Mouse (Mus musculus) CH12F3 (cell line): ENCODE data around the gene Lgals2.
"Not testable (repeated sequence)": the region's sequence is repeated elsewhere in the genome, so short reads cannot be mapped to it uniquely, and the experiment has no call there.

Experiments used
- in situ Hi-C: fragments of 300-500 bp; cut with MboI; formaldehyde crosslinking; loops from 2 replicates; pipeline ENCODE4 v1.14.3; 2020; ENCODE audit warnings: low sequenced_read_pairs

Lgals2 gene

DNA sequence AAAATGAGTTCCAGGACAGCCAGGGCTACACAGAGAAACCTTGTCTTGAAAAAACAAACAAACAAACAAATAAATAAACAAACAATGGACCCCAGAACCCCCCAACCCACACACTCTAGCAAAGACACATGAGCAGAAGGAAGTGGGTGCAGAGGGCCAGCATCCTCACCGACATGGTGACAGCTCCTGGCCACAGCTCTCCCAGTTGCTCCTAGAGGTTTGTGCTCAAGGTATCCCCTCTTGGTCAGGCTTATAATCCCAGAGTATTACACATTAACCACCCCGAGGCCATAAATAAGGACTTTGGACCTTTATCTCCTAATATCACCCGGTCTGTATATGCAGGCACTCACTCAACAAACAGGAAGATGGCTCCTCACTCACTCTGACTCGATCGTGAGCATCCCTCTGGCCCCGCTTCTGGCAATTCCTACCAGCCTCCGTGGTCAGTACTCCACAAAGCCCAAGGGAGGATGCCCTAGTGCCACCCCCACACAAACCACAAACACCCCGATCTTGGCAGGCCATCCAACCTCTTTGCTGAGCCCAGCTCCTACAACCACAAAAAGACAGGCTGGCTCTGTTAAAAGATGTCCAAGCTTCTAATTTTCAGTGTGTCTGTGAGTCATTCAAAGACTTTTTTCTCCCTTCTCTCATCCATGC, at the start of gene Lgals2:
Lgals2 (minus strand) TSS at position 227 of the 663 bp plus-strand sequence.
- in situ Hi-C loops, result loop anchor here (10.0 kb wide), 1 partner anchor 231 kb away; no protein-coding TSS in a partner anchor

DNA sequence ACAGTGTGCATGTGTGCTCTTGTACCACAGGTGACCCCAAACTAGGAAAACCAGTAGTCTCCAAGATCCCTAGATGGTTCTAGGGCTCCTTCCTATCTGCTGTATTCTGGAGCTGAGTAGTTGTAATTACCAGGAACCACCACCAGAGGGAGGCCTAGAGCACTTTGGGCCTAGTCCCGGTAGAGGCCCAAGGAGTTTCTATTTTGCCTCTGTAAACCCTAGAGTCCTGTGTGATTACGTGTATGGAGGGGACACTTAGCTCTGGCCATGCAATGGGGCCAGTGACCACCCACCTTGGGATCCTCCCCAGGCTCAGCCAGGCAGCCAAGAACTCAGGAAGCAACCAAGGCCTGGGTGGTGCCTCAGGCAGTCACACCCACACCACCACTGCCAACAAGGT, 47.9 kb upstream of the Lgals2 start:
- in situ Hi-C loops, result no loop called here

DNA sequence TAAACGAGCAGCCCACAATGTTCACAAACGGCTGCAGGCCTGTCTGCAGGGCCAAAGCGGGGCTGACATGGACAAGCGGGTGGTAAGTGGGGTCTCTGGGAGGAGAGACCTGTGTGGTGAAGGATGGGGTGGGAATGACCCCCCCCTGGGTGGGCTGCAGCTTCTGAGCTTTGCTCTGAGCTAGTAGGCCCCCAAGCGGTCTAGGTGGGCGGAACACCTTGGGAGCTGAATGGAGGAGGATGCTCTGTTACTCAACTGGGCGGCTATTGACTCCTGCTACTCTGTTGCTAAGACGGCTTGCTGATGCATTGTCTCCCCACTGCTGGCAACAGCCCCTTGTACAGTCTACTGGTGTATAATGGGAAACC, 46.1 kb upstream of the Lgals2 start:
- in situ Hi-C loops, result no loop called here

DNA sequence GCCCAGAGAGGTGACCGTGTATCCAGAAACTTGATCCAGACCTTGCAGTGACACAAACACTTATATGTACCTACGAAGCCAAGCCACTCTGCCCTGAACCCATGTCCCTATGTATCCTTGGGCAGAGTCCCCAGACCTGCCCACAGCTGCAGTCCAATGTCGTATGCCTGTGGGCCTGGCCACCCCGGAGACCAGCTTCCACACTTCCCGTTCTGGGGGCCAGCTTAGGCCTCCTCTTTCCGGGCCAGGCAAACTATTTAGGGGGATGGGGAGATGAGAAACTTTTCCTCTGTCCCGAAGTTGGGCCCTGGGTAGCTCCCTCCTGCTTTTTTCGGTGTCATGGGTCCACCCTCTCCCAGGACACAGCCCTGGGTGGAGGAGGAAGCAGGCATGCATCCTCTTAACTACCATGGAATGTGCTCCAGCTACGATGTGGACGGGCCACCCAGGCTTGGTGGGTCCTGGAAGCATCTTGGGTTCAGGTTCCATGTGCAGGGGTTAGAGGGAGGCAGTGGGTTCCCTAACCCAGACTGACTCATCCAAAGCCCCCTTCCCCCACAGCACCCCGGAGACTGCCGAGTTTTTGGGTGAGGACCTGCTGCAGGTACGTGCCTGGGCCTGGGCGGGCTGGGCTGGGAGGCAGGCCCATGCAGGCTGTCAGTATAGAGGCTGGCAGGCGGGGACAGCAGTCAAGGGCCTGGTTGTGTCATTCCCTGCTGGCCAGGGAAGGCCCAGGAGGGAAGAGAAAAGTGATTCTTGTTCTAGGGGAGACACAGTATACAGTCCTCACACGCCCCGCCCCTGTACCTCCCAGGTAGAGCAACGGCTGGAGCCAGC, 45.5 kb upstream of the Lgals2 start:
- in situ Hi-C loops, result no loop called here

GRCm38 (mm10) chr15:78899740-78900584, 44.6 kb upstream of the Lgals2 start, which contains the start of gene Sh3bp1:
TSS of gene Sh3bp1 (plus strand) at chr15:78899768.
- in situ Hi-C loops, result no loop called here

- in situ Hi-C loops, result no loop called here
These were observed 44.0 kb upstream of the Lgals2 start, which contains the start of gene Gm49510 for GRCm38 (mm10) chr15:78899409-78899739. TSS of gene Gm49510 (plus strand) at chr15:78899667.

DNA sequence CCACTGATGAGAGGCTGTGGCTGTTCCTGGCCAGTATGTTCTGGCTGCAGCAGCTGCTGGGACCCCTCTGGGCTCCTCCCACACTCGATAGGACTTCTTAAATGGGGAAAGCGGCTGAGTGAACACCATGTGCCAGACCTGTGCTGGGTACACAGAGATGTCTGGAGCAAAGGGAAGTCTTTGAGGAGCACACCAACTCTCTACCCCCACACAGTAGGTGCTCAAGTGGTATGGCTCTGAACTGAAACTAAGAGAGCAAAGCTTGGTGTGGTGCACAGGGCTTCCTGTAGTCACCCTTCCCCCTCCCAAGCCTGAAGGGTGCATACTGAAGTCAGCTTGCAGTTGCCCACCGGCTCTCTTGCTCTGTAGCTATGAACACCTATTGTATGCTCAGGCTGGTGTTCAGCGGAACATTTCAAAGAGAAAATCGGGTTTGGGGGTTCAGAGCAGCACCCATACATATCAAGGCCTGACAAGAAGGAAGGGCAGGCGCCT, 43.2 kb upstream of the Lgals2 start:
- in situ Hi-C loops, result no loop called here

GRCm38 (mm10) chr15:78897488-78897887, 42.2 kb upstream of the Lgals2 start:
- in situ Hi-C loops, result no loop called here

DNA sequence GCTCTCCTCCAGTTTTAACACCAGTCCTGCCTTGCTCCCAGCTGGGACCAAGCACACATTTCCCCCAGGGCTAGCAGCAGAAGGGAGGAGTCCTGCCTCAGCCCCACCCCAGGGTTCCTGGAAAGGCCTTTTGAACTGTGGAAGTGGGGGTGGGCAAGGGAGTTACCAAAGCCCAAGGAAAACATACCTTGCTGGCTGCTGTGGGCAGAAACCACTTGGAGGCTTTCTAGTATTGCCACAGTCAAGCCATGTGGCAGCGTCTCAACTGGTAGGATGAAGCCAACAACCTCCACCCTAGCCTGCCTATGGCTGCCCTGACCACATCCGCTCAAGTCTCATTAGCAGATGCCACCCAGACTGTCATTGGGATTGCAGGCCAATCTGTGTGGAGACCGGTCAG, 40.8 kb upstream of the Lgals2 start:
- in situ Hi-C loops, result no loop called here

DNA sequence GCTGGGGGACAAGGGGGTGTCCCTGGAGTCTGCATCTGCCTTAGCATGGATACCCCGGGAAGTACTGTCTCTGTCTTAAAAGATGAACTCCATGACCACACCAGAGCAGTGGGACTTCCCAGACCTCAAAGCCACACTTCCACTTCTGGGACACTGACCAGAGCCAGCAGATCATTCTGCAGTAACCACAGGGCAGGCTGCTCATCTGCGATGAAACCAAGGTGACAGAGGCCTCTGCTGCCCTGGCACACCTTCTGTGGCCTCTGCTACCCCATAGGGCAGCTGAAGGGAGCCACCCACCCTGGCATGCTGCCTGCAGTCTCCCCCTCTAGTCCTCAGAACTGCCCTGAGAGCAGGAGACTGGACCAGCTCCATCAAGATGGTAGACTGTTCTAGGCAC, 40.4 kb upstream of the Lgals2 start:
- in situ Hi-C loops, result no loop called here

- in situ Hi-C loops, result no loop called here
These were observed 39.4 kb upstream of the Lgals2 start for GRCm38 (mm10) chr15:78894726-78895125.

GRCm38 (mm10) chr15:78892440-78892839, 37.1 kb upstream of the Lgals2 start:
- in situ Hi-C loops, result no loop called here

DNA sequence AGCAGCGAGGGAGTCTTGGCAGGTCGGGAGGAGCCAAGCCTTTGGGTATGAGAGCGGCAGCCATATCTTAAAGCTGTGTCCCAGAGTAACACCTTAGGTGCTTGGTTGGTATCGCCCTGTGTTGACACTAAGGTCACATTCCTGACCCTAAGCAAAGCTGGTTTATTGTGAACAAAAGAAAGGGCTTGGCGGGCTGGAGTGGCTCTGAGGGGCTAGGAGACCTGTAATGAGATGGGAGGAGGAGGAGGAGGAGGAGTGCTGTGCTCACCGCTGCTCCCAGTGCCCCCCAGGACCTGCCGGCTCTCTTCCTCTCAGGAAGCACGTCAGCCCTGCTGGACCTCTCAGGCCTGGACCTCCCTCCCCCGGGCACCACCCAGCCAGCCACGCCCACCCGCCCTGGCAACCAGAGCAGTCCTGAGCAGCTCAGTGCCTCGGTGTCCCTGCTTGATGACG, 34.1 kb upstream of the Lgals2 start:
- in situ Hi-C loops, result no loop called here

GRCm38 (mm10) chr15:78881828-78882227, 26.5 kb upstream of the Lgals2 start:
- in situ Hi-C loops, result no loop called here

DNA sequence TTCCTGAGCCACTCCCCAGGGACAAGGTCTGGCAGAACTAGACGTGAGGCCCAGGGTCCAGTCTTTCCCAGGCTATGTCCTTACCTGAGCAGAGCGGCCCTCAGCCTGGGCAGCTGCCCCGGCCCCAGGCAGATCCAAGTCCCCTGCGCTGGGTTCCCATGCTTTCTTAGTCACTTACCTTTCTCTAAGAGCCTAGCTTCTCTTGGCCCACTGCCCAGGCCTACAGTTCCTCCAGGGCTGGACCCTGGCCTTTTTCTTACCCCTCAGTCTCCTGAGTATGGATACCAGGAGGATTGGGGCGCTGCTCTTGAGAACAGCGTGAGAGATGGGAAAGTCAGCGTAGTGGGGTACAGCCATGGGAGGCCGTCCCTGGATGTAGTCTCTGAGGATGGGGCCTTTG, 25.1 kb upstream of the Lgals2 start:
- in situ Hi-C loops, result no loop called here

DNA sequence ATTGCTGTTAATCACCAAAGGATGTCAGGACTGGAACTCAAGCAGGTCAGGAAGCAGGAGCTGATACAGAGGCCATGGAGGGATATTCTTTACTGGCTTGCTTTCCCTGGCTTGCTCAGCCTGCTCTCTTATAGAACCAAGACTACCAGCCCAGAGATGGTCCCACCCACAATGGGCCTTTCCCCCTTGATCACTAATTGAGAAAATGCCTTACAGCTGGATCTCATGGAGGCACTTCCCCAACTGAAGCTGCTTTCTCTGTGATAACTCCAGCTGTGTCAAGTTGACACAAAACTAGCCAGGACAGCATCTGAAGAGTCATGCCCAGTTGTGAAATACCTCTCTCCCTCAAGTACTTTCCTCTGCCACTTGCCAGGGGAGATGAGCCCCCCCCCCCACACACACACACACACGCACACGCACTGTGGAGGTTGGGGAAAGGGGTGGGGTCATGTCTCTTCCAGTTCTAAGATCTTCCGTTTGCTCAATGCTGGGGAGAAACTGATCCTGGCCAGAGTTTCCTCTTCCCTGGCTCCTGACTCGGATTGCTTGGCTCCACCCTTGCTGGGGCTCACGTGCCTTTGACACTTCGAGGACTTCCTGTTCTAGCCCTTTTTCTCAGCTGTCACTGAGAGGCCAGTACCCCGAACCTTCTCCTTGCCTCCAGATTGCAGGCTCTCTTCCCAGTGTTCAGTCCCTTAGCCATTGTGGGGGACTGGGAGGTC, 23.6 kb upstream of the Lgals2 start:
- in situ Hi-C loops, result not testable (repeated sequence)

DNA sequence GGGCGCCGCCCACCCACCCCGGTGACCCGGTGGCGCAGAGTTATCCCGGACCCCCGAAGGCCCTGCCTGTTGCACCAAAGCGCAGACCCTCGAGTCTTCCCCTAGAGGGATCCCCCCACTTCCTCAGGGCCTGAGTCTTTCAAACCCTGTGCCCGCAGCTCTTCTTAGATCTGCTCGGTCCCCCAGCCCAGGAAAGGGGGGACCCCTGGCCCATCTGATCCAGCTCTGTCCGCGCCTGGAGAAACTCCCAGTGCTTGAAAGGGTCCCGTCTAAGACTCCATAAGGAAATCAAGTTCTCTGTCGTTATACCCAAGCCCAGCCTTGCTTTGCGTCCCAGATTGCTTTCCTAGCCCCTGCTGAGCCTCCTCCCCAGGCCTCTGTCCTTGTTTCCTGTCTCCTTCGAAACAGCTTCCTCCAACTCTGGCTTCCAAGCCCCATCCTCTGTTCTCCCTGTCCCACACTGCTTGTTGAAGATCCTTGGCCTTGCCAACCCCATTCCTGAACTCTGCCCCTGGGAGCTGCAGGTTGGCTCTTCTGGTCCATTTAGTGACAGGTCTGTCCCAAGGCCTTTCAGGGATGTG, 22.6 kb upstream of the Lgals2 start:
- in situ Hi-C loops, result no loop called here

GRCm38 (mm10) chr15:78876991-78877809, 21.9 kb upstream of the Lgals2 start, which contains the start of gene Gga1:
TSS of gene Gga1 (plus strand) at chr15:78877190.
- in situ Hi-C loops, result no loop called here

- in situ Hi-C loops, result no loop called here
These were observed 20.9 kb upstream of the Lgals2 start for GRCm38 (mm10) chr15:78876258-78876696.
